Mouse (Mus musculus): ENCODE measurements around the gene Xylb.
A peak's percentile ranks its signal among the peaks of the same experiment; 100 is the strongest.

Gene Xylb

DNA sequence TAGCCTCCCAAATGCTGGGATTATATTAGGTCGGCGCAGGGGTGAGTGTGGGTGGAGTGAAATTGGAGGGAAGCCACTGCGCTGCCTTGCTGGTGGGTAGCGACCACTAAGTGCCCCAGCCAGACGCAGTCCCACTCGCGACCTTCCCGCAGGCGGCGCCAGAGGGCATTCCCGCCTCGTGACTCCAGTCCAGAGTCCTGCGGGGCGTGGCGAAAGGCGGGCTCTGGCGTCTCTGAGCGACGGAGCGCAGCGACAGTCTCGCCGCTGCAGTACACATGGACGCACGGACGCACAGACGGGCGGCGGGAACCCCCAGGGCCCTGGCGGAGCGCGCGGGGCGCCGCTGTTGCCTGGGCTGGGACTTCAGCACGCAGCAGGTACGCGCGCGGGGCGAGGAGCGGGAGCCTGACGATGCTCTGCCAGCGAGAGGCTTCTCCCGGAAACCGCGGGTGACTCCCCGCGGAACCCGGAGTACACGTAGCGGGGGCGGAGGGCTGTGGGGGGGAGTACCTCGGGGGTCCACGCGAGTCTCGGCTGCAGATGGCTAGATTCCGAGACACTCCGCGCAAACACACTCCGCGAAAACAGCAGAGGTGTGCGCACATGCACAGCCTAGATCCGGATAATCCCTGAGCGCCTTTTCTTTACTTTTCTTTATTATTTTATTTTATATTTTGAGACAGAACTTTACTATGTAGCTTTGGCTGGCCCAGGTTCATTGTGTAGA lies at the start of gene Xylb:
Xylb (plus strand) TSS at position 51 of the 727 bp plus-strand sequence.
- DNase-seq (ENCODE audit: low read depth, low spot score), result peak; percentile 76

DNA sequence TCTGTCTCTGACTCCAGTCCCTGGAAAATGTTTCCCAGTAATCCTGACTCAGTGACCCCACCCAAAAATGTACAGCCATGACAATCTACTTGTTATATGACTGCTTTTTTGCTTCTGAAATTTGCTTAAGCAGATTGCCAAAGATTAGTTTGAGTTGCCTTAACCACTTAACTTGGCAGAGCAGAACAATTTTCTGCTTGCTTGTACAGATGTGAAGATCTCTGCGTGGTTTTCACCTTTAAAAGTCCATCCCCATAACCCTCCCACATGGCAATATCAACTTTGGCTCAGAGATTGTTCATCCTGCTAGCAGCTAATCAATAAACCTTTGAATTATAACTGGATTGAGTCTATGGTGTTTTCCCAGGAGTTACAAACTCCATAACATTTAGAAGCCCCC lies 48.1 kb upstream of the Xylb start:
- no peak for DNase-seq (ENCODE audit: low read depth, low spot score)

DNA sequence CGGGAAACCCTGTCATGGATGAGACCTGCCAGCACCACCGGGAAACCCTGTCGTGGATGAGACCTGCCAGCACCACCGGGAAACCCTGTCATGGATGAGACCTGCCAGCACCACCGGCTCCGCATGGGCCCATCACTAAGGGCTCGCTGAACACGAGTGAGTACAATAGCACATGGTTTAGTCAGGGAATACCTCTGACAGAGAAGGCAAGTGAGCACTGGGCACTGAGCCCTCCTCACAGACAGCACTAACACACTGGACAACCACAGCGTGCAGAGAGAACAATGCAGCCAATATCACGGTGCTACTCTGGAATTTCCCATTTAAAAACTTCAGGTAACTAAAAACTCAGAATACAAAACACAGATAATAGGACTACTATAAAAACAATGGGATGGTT lies 44.1 kb upstream of the Xylb start:
- DNase-seq (ENCODE audit: low read depth, low spot score), result no peak

DNA sequence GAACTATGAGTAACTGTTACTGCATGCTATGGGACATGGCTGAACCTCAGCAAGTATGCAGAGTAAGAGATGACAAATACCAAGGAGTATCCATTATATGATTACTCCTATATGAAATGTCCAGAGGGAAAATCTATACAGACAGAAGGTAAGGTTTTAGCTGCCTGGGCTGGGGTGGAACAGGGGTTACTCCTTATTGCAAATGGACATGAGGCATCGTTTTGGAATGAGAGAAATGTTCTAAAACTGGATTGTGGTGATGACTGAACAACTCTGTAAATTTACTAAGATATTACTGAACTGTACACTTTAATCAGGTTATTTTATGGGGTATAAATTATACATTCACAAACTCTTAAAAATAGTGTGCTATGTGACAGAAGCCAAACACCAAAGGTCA lies 38.3 kb upstream of the Xylb start:
- no peak for DNase-seq (ENCODE audit: low read depth, low spot score)

DNA sequence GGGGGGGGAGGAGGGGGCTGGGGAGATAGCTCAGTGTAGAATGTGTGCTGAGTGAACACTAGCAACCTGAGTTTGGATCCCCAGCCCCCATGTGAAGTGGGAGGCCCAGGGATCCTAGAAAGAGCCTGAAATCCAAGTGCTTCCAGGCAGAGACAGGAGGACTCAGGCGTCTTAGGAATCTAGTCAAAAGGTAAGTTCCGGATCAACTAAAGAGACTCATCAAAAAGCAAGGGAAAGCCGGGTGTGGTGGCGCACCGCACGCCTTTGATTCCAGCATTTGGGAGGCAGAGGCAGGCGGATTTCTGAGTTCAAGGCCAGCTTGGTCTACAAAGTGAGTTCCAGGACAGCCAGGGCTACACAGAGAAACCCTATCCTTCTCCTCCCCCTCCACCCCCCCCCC lies 36.7 kb upstream of the Xylb start:
- DNase-seq (ENCODE audit: low read depth, low spot score), result no peak

DNA sequence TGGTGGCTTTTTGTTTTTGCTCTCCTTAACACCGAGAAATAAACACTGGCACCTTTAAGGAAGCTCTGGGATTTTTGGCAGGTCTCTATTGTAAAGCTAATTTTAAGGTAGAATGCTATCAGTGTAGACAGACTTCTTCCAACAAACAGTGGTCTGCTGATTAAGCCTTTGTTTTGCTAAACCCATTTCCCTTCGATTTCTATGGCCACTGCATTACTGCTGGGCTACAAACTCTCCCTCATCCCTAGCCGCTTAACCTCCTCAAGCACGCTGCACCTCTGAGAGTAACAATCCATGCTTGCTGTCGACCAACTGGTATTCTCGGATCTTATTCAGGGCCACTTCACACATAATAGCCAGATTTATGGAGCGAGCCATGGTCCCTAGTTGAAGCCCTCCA lies 36.2 kb upstream of the Xylb start:
- no peak for DNase-seq (ENCODE audit: low read depth, low spot score)

DNA sequence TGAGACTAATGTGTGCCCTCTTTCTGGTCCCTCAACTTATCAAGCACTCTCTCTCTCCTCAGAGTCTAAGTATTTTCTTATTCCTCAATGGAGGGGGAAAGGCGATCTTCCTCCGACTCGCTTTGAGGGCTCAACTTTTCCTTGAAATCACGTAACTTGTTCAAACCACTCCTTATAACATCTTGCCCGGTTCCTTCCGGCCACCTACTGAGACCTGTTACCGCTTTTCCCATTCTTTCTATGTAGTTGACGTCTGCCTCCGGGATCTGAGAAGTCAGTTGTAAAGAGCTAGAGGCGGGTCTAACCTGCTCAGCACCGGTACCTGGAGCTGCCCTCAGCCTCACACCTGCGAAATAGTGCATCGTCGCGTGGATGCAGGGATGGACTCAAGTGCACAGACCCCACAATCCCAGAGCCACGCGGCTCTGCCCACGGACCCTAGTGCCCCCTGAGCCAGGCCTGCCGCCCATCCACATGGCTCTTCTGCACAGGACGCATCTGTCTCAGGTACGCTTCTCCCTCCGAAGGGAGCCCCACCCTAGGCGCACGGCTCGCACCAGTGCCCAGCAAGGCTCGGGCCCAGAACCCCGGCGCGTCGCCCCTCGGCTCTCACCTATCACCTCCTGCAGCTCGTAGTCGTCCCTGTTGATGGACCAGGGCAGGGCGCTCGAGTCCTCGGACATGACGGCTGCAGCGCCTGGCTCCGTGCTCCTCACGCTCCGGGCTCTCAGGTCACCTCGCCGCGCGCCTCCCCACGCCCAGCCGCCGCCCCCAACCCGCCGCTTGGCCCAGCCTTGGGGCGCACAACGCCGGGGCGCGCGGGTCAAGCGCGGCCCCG lies 35.6 kb upstream of the Xylb start:
- DNase-seq (ENCODE audit: low read depth, low spot score), result no peak

DNA sequence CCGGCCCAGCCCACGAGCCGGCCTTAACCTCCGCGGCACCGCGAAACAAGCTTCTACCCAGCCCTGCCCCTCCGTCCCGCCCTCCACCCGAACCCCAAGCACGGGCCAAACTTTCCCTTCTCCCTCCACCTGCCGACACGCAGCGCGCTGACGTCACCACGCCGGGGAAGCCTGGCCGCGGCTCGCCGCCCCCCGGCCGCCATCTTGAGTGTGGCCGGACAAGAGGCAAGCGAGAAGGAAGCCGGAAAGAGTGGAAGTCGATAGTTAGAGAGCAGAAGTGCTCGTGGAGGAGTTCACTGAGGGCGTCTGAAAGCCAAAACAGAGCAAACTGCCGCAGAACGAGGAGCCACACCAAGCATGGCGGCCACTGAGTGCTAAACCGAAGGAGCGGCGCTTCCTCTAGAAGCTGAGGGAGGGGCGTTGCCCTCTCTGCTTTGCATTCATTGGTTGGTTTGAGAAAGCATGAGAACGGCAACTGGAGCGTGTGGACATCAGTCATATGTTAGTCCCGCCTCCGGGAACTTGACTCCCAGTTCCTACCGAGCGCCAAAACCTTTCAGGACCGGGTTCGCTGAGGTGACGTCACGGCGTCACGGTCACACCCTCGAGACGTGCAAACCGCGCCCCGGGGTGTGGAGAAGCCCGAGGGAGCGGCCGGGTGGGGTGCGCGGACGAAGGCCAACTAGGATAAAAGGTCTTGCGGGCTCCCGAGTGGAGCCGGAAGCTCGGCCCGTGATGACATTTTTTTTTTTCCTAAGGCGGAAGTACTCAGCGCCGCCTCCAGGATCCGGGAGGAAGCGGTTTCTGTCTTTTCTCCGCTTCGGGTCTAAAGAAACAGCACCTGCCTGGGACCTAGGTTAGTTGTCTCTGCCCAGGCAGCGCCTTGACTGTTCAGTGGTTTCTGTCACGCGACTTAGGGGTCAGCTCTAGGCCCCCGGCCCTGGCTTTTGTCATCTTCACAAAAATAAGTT lies 34.6 kb upstream of the Xylb start, which contains the start of gene Oxsr1:
Oxsr1 (minus strand) TSS at position 139 of the 971 bp plus-strand sequence.
- peak; percentile 100 for DNase-seq (ENCODE audit: low read depth, low spot score)

DNA sequence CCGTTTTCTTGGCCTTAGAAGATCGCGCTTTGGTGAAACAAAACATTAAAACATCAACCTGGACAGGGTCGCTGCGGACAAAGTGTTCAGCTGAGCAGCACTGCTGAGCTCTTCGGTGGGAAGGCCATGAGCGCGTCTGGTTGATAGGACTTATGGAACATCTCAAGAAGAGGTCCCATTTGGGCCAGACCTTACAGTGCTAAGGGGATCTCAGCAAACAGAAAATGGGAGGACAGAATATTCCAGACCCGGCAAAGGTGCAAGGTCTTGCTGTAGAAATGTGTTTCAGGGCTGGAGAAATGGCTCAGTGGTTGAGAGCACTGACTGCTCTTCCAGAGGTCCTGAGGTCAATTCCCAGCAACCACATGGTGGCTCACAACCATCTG lies 33.9 kb upstream of the Xylb start:
- no peak for DNase-seq (ENCODE audit: low read depth, low spot score)

DNA sequence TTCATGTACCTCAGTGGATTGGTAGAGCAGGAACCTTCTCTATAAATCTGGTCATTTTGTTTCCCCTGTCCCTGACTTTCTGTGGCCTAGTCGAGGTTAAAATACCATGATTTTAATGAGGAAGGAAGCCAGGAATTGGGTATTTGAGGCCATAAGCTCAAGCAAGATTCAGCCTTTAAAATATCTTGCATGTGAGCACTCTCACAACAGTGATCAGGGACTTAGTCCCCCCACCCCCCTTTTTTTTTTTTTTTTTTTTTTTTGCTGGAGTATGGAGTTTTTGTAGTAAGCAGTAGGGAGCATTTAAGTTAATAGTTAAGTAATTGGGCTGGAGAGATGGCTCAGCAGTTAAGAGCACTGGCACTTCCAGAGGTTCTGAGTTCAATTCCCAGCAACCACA lies 33.1 kb upstream of the Xylb start:
- no peak for DNase-seq (ENCODE audit: low read depth, low spot score)

DNA sequence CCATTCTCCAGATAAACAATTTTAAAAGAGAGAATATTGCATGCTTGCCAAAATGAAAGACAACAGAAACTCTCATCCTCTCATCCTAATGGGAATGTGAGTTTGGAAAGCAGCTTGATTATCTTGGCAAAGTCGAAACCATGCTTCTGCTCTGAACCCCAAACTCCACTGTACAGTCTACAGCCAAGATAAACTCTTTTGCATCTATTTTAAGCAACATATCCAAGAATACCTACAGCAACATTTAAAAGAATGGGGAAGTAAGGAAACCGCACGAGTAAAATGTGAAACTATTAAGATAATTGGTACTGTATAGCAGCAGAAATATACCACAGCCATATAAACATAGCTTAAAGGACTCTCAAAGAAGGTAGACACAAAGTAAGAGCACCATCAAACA lies 28.7 kb upstream of the Xylb start:
- DNase-seq (ENCODE audit: low read depth, low spot score), result no peak

DNA sequence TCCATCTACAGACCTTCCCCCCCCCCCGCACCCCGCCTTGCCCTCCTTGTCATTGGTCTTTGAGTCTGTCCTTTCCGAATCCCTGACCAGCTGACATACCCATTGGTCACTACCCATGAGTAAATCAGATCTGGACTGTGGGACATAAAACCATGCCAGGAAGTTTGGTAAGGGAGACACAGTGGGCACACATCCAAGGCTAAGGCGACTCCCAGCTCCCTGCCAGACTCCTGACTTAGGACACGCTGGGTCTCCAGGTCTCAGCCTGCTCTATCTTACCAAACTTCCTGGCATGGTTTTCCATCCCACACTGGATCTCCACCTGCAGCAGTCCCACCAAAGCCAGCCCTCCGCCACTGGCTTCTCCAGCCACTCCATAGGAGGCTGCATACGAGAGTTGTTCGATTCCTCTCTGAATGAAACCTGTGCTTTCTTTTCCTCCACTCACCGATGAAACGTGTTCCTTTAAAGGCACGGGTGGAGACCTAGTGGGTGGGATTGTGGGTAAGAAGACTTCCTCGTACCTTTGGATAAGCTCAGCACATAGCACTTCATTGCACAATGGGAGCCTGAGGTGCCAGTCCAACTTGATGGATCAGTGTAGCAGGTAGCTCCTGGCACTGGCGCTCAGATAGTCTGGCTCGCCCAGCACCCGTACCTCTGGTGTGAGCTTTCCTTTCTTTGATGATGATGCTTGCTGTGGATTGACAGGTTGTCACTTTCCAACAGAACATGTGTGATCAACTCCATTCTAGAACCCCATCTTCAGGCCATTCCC lies 26.8 kb upstream of the Xylb start:
- DNase-seq (ENCODE audit: low read depth, low spot score), result no peak

DNA sequence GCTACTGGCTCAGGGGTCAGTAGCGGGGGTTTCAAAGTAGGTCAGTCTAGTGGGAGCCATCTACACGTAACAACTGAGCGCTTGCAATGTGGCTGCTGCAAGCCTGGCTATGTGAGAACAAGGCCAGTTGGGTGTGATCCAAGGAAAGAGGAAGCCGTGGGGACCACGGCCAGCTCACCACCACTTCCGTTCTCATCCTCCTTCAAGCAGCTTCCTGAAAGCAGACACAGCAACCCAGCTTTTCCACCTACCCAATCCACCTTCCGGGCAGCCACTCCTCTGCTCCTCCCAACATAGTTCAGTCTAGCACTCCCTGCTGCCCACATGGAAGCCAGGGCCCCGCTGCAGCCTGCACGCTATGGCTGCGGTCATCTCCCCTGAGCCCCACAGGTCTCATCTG lies 22.9 kb upstream of the Xylb start:
- peak; percentile 67 for DNase-seq (ENCODE audit: low read depth, low spot score)

DNA sequence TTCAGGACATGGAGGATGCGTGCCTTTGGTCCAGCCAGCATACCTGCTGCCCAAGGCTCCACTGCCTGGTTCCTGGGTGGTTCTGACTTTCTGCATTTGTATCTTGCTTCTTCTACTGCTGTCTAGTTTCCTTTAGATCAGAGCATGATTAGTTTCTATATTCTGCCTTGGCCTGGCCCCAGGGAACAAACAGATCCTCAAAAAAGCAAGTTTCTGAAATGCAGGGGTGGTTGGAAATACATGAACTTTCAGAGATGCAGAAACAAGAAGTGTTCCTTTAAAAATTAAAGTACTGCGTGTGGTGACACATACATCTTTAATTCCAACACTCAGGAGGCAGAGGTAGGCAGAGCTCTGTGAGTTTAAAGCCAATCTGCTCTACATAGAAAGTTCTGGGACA lies 22.3 kb upstream of the Xylb start:
- no peak for DNase-seq (ENCODE audit: low read depth, low spot score)

DNA sequence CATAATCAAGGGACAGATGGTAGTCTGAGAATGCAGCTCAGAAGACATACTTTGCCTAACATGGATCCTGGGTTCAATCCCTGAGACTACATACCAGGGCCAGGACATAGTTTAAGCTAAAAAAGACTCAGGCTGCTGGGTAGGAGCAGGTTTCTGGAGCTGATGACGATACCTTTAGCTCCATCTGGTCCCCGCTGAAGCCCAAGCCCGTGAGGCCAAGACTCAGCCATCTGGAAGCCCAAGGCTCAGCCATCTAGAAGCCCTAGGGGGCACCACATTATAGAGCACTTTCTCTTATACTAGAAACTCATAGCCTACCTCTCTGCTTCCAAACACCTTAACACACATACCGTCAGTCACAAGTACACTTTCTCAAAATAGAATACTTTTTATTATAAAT lies 21.6 kb upstream of the Xylb start:
- DNase-seq (ENCODE audit: low read depth, low spot score), result no peak

DNA sequence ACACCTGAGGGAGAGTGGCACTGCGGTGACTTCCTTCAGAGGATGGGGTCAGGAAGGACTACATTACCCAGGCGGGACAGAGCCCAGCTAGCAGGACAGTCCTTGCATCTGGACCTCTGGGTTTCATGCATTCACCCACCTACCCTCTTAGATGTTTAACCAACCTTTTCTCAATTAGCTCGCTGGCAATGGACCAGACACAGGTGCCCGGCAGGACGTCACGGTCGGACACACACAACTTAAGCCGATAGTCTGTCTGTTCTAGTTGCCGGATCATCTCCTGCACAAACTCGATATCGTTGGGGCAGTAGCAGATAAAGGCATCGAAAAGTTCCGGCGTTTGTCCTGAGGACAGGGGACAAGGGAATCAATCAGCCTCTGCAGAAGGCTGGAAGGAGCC lies 19.3 kb upstream of the Xylb start:
- no peak for DNase-seq (ENCODE audit: low read depth, low spot score)

DNA sequence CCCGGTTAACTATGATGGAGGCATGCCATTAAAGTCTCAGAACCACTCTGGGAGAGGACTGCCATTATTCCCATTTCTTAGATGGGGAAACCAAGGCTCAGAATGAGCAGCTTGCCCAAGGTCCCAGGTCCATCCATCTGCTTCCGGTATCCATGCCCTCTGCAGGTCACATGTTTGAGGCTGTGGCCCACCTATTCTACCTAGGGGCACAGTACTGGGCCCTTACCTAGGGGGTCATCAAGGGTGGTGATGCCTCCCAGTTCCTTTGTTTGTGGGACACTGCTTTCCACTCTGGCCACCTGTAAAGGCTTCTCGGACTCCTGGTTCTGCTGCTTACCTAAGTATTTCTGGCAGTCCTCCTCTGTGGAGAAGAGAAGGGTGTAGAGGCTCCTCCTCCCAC lies 18.8 kb upstream of the Xylb start:
- no peak for DNase-seq (ENCODE audit: low read depth, low spot score)

DNA sequence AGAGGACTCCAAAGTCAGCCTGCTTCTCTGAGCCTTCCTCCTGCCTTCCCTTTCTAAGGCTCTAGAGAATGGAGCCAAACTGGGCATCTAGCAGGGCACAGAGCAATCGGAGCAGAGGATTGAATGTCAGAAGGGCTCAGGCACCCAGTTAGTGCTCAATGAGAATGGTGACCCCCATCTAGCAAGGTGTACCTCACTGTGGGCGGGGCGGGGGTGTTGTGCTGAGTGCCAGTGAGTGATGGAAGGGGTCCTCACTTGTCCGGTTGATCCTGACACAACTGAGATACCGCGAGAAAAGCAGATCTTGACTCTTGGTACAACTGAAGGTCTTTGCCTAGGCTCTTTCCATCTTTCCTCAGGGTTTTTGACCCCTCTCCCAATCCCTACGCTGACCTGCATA lies 18.1 kb upstream of the Xylb start:
- DNase-seq (ENCODE audit: low read depth, low spot score), result no peak

DNA sequence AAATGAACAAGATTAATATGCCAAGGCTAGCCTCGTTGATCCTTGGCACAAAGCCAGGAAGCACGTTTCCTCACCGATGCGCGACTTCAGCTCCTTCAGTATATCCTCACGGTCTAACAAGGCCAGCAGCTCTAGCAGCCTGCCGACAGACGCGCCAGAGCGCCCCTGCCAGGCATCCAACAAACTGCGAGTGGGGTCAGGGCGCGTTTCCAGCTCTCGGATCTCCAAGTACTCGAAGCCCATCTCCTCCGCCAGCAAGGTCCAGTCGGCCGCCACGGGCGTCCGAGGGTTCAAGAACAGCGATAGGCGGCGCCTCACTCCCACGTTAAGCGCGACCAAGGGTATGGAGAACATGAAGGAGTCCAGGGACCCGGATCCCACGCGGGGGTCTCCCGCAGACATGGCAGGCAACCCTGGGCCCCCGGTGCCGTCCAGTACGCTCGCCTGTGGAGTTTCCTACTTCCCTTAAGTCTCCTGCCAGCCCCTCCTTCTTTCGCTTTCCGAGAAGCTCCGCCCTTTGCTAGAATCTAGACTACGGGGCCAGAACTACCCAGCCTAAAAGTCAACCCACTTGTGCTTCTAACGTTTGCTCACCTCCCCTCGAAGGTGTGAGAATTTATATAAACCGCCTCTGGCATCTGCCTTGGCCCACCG lies 17.5 kb upstream of the Xylb start, which contains the start of gene Acaa1a:
Acaa1a (plus strand) TSS at position 119 of the 654 bp plus-strand sequence.
- peak; percentile 85 for DNase-seq (ENCODE audit: low read depth, low spot score)

DNA sequence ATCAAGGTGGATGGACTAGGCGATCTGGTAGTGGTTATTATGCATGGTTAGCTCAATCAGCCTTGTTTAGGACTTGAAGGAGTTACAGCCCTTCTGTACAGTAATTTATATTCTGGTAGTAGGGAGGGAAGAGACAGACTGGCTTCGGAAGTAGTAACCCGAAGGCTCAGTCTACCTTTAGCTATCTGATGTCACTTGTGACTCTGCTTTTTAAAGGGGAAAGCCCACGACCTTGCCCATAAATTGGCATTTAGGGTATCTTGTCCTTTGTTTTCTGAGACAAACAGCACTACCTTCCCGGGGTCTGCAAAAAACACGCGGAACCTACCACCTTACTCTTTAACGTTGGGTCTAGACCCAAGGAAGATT lies 17.0 kb upstream of the Xylb start:
- no peak for DNase-seq (ENCODE audit: low read depth, low spot score)

Data from CD4-positive helper T cell, adult 2 months (primary cell).